Mouse (Mus musculus): ENCODE results near the gene Nub1.

DNA sequence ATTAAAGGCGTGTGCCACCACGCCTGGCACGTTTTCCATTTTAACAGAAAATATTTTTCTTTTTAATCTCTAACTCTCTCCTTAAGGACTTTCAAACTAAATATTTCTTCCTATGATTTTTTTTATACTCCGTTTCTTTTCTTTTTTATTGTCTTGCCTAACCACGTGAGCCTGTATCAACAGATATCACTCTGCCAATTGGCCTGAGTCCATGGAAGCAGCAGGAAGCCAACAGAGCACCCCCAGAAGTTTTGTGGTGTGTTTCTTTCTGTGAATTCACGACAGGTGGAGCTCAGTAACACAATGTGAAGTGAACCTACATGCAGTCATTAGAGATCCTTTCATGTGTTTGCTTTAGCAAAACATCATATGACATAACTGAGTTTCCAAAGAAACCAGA is 23.9 kb upstream of the Nub1 start:
- TF ChIP-seq CTCF (IDR thresholded peaks at IDR 0.05; ENCODE audit: low read depth, low read length) (no peak), EP300 (IDR thresholded peaks at IDR 0.05; ENCODE audit: insufficient read depth, low read depth, low read length) (no peak)
